Mouse (Mus musculus) ES-Bruce4 (cell line): ENCODE measurements around the gene Abhd15.
A peak's percentile ranks its signal among the peaks of the same experiment; 100 is the strongest.

Source experiments
- CTCF ChIP-seq: IDR thresholded peaks from one replicate; pipeline ENCODE4 v1.8.1; 2011; ENCODE audit warnings: low read depth, low read length
- POLR2A ChIP-seq: IDR thresholded peaks from one replicate; pipeline ENCODE4 v1.8.1; 2011; ENCODE audit warnings: low read length; ENCODE audit not compliant: insufficient read depth

- TF ChIP-seq POLR2A: no peak
- peak; percentile 88 for TF ChIP-seq CTCF
These were observed 47.1 kb upstream of the Abhd15 start for GRCm38 (mm10) chr11:77467784-77468183.
